Mouse (Mus musculus) kidney, embryonic 14.5 days (tissue): ENCODE data around the gene Hsf2. TPM values are rescaled to one million over a fixed set of nuclear protein-coding genes. Genes with fewer than 3 reads are reported as not detected.

Experiments used
- ATAC-seq: fragments of 200-750 bp; cut with Nextera tagmentation; 2 replicates; pipeline ENCODE4 v1.8.0; 2017; ENCODE audit warnings: moderate number of reproducible peaks, mild to moderate bottlenecking, moderate TSS enrichment, moderate library complexity; ENCODE audit not compliant: low FRiP score, low TSS enrichment
- H3K27ac ChIP-seq: fragments of 300-500 bp; sonication (generic); 2 replicates; pipeline ENCODE4 v1.5.1; 2014; ENCODE audit warnings: low read depth, mild to moderate bottlenecking, low read length, moderate library complexity, mixed read lengths
- H3K27me3 ChIP-seq: fragments of 300-500 bp; sonication (generic); 2 replicates; pipeline ENCODE4 v1.6.1; 2014; ENCODE audit warnings: mild to moderate bottlenecking, low read length; ENCODE audit not compliant: control insufficient read depth, insufficient read depth
- H3K36me3 ChIP-seq: fragments of 300-500 bp; sonication (generic); 2 replicates; pipeline ENCODE4 v1.6.1; 2014; ENCODE audit warnings: low read length, mixed read lengths; ENCODE audit not compliant: control insufficient read depth, insufficient read depth
- H3K4me1 ChIP-seq: fragments of 300-500 bp; sonication (generic); 2 replicates; pipeline ENCODE4 v1.6.1; 2014; ENCODE audit warnings: low read length, mixed read lengths; ENCODE audit not compliant: control insufficient read depth, insufficient read depth
- H3K4me2 ChIP-seq: fragments of 300-500 bp; sonication (generic); replicated peaks from 2 replicates; pipeline ENCODE4 v1.6.1; 2014; ENCODE audit warnings: low read depth, mild to moderate bottlenecking, low read length
- H3K4me3 ChIP-seq: fragments of 300-500 bp; sonication (generic); 2 replicates; pipeline ENCODE4 v1.5.1; 2014; ENCODE audit warnings: mild to moderate bottlenecking, low read length
- H3K9ac ChIP-seq: fragments of 300-500 bp; sonication (generic); 2 replicates; pipeline ENCODE4 v1.6.1; 2014; ENCODE audit warnings: low read depth, mild to moderate bottlenecking, low read length, moderate library complexity
- H3K9me3 ChIP-seq: fragments of 300-500 bp; sonication (generic); 2 replicates; pipeline ENCODE4 v1.6.1; 2016; ENCODE audit warnings: low read length; ENCODE audit not compliant: control insufficient read depth
- WGBS: fragments of 180-500 bp; shearing (Covaris S2); extraction: QIAGEN DNeasy Blood & Tissue Kit; methylation state at CpG from one replicate; pipeline ENCODE4 v1.1.7; 2014; 5-methylcytosine and 5-hydroxymethylcytosine counted together
- polyA plus RNA-seq: library from polyadenylated mRNA; unstranded; fragments of >200 nt; fragmentation: Nextera tagmentation; extraction: Ambion mirVana; gene quantifications from 2 replicates; pipeline ENCODE4 v1.2.1, GENCODE M21; 2014

Hsf2 gene
- polyA plus RNA-seq, 1 experiment from 2014 or later = 35.0 TPM

DNA sequence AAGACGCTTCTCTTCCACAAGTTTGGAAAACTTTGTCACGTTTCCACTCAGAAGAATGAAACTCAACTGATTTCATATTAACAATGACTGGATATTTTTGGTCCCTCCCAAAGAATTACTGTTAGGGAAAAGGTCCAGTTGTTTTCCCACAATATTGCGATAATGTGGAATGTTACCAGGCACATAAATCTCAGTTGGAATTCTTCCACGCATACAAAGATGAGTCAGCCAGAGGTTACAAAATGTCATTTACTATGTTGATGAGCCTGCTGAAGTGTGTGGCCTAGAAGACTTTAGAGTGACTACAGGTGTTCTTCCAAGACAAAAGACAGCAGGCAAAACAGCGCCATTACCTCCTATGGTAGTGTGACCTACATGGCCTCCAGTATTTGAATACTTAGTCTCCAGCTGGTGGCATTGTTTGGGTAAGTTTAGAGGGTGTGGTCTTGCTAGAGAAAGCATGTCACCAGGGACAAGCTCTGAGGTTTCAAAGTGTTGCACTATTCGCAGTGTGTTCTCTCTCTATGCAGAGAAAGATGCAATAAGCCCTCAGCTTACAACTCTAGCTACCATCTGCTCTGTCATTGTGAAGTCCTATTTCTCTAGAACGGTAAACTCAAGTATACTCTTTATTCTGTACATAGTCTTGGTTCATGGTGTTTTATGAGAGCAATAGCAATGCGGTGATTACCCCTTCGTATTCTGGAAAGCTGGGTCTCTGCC is 8.9 kb upstream of the Hsf2 start:
- 80% methylated on average over 9 of the region's 9 CpGs for WGBS
- no peaks in the 10 kb centered on the region for H3K27me3 ChIP-seq
- H3K9ac ChIP-seq = no peak overlapping the region
- H3K4me3 ChIP-seq = no peak overlapping the region
- H3K9me3 ChIP-seq = no peaks in the 10 kb centered on the region
- no peak overlapping the region for H3K4me2 ChIP-seq
- no peaks in the 10 kb centered on the region for H3K4me1 ChIP-seq
- ATAC-seq = no peak
- no peak overlapping the region for H3K27ac ChIP-seq
- H3K36me3 ChIP-seq = no peaks in the 10 kb centered on the region

DNA sequence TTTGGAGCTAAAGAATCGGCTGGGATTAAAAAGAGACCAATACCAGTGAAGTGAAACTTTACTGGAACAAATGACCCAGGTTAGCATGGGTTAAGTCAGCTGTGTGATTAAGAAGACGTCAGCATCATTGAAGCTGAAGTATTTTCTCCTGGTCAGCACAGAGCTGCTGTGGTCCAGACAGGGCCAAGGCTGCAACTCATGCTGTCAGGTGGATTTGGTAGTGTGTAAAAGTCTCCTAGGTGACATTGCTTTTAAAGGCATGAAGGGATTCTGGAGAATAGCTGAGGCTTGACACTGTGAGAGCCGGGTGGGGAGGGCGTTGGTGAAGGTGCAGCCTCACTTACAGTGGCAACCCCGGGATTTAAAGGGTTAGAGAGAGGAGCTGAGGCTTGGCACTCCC is 4.5 kb upstream of the Hsf2 start:
- no peaks in the 10 kb centered on the region for H3K9me3 ChIP-seq
- no peaks in the 10 kb centered on the region for H3K4me1 ChIP-seq
- no peak overlapping the region for H3K9ac ChIP-seq
- ATAC-seq = no peak
- H3K4me2 ChIP-seq = no peak overlapping the region
- 58% methylated on average over 5 of the region's 5 CpGs for WGBS
- H3K27me3 ChIP-seq = no peaks in the 10 kb centered on the region
- H3K27ac ChIP-seq = no peak overlapping the region
- no peaks in the 10 kb centered on the region for H3K36me3 ChIP-seq
- no peak overlapping the region for H3K4me3 ChIP-seq

DNA sequence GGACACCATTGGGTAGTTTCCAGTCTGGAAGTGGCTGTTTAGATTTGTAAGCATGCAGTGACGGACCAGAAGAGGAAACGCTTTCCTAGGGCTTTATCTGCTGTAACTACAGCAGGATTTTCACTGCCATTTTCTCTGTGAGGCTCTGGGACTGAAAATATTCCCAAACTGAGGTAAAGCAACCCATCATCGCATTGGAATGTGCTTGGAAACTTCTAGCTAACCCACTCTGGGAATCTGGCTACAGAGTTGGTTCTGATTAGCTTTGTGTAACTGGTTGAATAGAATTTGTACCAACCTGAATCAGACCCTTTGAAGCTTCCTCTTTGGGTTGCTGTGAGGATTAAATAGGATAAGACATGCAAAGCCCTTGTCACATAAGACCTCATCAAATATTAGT is 1.4 kb upstream of the Hsf2 start:
- ATAC-seq = no peak
- H3K9me3 ChIP-seq = no peaks in the 10 kb centered on the region
- no peaks in the 10 kb centered on the region for H3K36me3 ChIP-seq
- H3K9ac ChIP-seq = no peak overlapping the region
- H3K27me3 ChIP-seq = no peaks in the 10 kb centered on the region
- no peak overlapping the region for H3K27ac ChIP-seq
- H3K4me3 ChIP-seq = no peak overlapping the region
- peaks cover 10% of the 10 kb centered on the region for H3K4me1 ChIP-seq
- H3K4me2 ChIP-seq = no peak overlapping the region
- WGBS = 94% methylated on average over 3 of the region's 3 CpGs

DNA sequence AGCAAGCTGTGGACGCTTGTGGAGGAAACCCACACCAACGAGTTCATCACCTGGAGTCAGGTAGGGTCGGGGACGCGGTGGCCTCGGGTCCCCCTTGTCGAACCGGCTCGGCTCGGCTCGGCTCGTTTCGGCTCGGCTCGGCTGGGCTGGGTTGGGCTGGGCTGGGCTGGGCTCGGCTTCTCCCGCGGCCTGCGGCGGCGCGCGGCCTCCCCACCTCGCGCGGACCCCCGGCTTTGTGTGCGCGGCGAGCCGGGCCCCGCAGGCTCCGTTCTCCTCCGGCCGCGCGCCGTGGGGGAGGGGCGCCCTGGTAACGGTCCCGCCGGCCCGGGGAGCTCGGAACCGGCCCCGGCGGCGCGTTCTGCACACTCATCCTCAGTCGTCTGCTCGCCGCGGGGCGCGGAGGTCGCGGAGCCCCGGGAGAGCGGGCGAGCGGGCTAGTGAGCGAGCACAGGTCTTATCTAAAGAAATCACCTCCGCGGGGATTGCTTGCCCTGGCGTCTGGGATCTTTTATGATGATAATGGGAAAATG is 422 bp downstream of the Hsf2 start:
- Histone ChIP-seq H3K4me2 (peak overlapping the region; percentile 58), H3K27ac (peak overlapping the region; percentile 94), H3K27me3 (no peaks in the 10 kb centered on the region), H3K4me3 (peak overlapping the region; percentile 75), H3K9ac (peak overlapping the region; percentile 90), H3K36me3 (no peaks in the 10 kb centered on the region), H3K9me3 (no peaks in the 10 kb centered on the region), H3K4me1 (peaks cover 10% of the 10 kb centered on the region)
- peak; percentile 89 for ATAC-seq
- WGBS = 0% methylated on average over 37 of the region's 65 CpGs

DNA sequence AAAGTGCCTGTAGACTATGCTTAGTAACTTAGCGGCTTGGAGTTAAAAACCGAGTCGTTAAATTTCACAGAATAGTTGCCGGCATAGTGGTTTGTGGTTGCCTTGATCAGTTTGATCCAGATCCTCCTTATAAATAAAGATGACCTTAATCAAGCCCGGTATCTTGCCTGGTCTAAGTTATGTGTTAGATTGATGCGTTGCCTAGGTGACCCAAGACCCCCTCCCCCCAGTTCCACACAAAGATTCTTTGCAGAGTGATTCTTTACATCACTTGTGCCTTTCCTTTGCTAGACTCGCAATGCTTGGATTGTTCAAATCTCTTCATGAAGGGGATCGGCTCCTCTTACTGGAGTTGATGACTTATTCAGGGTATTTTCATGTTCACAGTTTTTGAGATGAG is 1.0 kb downstream of the Hsf2 start:
- Histone ChIP-seq H3K27me3 (no peaks in the 10 kb centered on the region), H3K4me2 (peak overlapping the region; percentile 58), H3K27ac (no peak overlapping the region), H3K4me1 (peaks cover 10% of the 10 kb centered on the region), H3K9ac (peak overlapping the region; percentile 90; the same call in 1 of the 2 replicates), H3K4me3 (peak overlapping the region; percentile 75), H3K36me3 (no peaks in the 10 kb centered on the region), H3K9me3 (no peaks in the 10 kb centered on the region)
- WGBS = under 1% methylated on average over 8 of the region's 8 CpGs
- no peak for ATAC-seq

DNA sequence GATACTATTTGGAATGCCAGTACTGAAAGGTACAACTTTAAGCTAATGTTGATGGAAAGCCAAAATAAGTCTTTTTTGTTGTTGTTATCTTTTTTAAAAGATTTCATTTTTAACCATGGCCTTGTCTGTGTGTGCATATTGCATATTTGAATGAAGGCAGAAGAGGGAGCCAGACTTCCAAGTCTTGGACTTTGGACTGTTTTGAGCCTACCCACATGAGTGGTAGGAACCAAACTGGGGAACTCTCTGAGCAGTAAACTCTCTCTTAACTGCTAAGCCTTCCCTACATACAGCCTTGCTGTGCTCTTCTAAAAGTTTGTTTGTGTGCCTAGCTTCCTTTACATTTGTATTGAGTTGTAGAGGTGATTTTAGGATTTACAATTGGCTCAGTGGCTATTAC is 2.4 kb downstream of the Hsf2 start:
- no peak for ATAC-seq

DNA sequence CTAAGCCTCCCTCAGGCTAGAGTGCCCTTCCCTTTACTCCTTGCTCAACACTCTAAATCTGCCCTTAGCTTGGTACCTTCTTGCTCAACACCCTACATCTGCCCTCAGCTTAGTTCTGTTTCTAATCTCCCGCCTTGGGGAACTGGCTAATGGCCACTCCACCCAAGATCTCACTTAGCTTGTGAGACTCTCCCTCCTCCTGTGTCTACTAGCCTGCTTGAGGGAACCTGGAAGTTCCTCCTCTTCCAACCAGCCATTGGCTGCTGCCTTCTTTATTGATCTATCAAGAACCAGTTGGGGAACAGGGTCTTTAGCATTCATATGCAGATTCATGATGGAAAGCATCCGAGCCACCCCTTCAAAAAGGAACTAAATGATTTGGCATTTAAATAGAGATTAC is 5.9 kb downstream of the Hsf2 start:
- no peak overlapping the region for H3K9ac ChIP-seq
- H3K4me2 ChIP-seq = no peak overlapping the region
- WGBS = 83% methylated on average over 2 of the region's 2 CpGs
- no peaks in the 10 kb centered on the region for H3K36me3 ChIP-seq
- no peak overlapping the region for H3K27ac ChIP-seq
- peaks cover 4% of the 10 kb centered on the region; the same call in 1 of the 2 replicates for H3K9me3 ChIP-seq
- H3K27me3 ChIP-seq = no peaks in the 10 kb centered on the region
- ATAC-seq = no peak
- H3K4me3 ChIP-seq = no peak overlapping the region
- H3K4me1 ChIP-seq = peaks cover 10% of the 10 kb centered on the region

More for the DNA sequence above, 2.4 kb downstream of the Hsf2 start:
- Histone ChIP-seq H3K27ac (no peak overlapping the region), H3K9me3 (peaks cover 3% of the 10 kb centered on the region; the same call in 1 of the 2 replicates), H3K27me3 (no peaks in the 10 kb centered on the region), H3K4me2 (no peak overlapping the region), H3K36me3 (no peaks in the 10 kb centered on the region), H3K4me1 (peaks cover 10% of the 10 kb centered on the region), H3K9ac (no peak overlapping the region), H3K4me3 (no peak overlapping the region)

DNA sequence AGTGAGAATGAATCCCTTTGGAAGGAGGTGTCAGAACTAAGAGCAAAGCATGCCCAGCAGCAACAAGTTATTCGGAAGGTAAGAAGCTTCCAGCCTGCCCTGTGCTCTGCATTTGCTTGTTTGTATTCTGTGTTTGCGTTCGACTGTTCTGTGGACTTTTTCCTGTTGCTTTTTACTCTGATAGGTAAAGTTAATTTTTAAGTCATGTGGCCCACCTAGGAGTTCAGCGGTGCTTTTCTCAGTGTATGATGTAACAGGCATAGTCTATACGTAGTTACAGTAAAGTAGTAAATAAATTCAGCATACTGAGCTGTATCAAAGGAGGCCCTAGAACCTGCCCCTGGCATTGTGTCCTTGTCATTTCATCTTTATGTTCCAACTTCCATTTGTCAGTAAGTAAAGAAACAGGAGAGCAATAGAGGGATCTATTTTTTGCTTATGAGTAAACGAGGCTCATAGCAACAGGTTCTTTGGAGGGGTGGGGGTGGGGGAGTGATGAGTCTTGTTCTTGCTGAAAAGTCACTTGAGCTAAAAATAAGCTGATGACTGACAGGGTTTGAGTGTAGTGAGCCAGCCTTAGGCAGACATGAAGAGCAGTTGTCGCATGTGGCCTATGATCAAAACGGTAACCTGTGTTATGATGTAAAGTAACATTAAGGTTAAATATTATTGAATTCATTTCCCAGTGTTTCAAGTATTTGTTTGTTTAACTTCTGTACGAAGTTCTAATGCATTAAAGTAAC is 13.4 kb downstream of the Hsf2 start:
- H3K36me3 ChIP-seq = peaks cover 11% of the 10 kb centered on the region; the same call in 1 of the 2 replicates
- no peaks in the 10 kb centered on the region for H3K27me3 ChIP-seq
- no peak overlapping the region for H3K27ac ChIP-seq
- no peaks in the 10 kb centered on the region for H3K4me1 ChIP-seq
- no peaks in the 10 kb centered on the region for H3K9me3 ChIP-seq
- WGBS = 83% methylated on average over 9 of the region's 9 CpGs
- ATAC-seq = no peak
- H3K4me2 ChIP-seq = no peak overlapping the region
- no peak overlapping the region for H3K4me3 ChIP-seq
- no peak overlapping the region for H3K9ac ChIP-seq

DNA sequence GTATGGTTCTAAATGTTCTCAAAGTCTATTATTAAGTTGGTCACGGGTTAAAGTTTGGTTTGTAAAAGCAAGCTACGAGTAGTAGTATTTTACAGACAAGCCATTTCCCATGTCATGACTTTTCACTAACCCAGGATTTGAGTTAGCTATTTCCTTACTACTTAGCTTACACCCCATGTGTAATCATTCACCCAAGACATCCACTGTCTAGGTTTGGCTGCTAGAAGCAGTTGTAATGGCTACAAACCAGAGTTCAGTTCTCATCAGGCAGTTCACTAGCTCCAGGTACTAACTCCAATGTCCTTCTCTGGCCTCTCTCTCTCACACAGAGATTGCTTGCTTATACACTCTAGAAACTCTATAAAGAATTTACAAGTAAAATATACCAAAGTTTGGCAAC is 28.4 kb downstream of the Hsf2 start:
- no peaks in the 10 kb centered on the region for H3K27me3 ChIP-seq
- H3K9me3 ChIP-seq = no peaks in the 10 kb centered on the region
- WGBS = 89% methylated on average over 2 of the region's 2 CpGs
- no peak overlapping the region for H3K4me2 ChIP-seq
- H3K4me3 ChIP-seq = no peak overlapping the region
- H3K36me3 ChIP-seq = peaks cover 63% of the 10 kb centered on the region
- H3K9ac ChIP-seq = no peak overlapping the region
- H3K27ac ChIP-seq = no peak overlapping the region
- H3K4me1 ChIP-seq = no peaks in the 10 kb centered on the region
- peak; percentile 9; the same call in 1 of the 2 replicates for ATAC-seq
